Mouse (Mus musculus) heart, postnatal 0 days (tissue): ENCODE results near the gene Pparg.

Experiments
- CTCF ChIP-seq: IDR thresholded peaks from 2 replicates; pipeline ENCODE4 v1.5.1; 2016; ENCODE audit warnings: antibody characterized with exemption, control low read depth, low read depth
- EP300 ChIP-seq: IDR thresholded peaks from 2 replicates; pipeline ENCODE4 v1.6.1; 2016; ENCODE audit warnings: antibody characterized with exemption, low read depth

DNA sequence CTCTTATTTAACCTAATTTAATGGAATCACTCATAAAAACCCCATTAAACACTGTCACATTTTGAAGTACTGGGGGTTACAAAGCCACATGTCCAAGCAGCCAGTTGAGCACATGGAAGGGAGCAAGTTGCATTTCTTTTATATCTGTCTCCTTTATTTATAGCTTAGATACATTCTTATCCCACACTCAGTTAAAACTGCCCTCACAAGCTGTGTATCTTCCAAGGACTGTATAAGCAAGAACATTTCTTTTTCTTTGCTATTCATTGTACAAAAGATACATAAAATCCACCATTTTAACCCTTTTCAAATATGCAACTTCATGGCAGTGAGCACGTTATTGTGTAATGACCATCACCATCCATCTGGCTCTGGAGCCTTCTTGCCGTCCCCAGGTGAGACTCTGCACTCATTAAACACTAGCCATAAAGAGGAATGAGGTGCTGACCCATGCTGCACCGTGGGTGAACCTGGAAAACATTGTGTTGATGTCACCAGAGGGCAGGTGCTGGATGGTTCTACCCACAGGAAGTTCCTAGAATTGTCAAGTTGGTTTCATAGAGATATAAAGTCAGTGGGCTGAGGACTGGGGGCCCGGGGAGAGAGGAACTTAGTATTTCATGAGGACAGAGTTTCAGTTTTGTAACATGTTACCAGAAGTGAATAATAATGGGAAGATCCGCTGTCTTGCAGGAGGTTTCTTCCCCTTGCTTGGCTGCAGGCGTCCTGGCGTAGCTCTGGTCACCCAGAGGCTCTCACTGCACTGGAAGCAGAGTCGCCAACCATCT is 39.6 kb upstream of the Pparg start:
- TF ChIP-seq CTCF (no peak), EP300 (no peak)
